Mouse (Mus musculus) heart, adult 9 months (tissue): ENCODE measurements around the gene Lrrc43.
"Not testable (repeated sequence)": the region's sequence is repeated elsewhere in the genome, so short reads cannot be mapped to it uniquely, and the experiment has no call there.

Source experiments
- DNase-seq, 2 experiments: peaks; one replicate each; pipeline ENCODE4 v3.0.0; 2022; ENCODE audit warnings: low spot score in 2 of 2

Gene Lrrc43

GRCm38 (mm10) chr5:123489112-123489785 is at the start of gene Lrrc43, which contains the start of gene Il31:
Lrrc43 (plus strand) TSS chr5:123489305.
Il31 (minus strand) TSS chr5:123489489.
- DNase-seq = no peak

GRCm38 (mm10) chr5:123439312-123439711 is 49.8 kb upstream of the Lrrc43 start:
- DNase-seq = no peak

DNA sequence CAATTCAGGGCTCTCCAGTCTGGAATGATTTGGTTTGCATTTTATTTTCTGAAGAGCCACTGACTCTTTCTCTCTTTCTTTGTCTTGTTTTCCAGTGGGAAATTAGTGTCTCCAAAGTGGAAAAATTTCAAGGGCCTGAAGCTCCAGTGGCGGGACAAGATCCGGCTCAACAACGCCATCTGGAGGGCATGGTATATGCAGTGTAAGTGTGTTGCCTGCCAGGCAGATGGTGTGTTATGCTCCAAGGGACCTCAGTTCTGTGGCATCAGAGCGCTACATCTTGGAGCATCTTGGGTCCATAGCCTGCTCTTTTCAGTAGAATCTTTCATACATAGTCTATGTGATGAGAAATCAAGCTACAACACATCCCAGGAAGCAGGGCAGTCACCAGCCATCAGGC is 49.2 kb upstream of the Lrrc43 start:
- DNase-seq = no peak

DNA sequence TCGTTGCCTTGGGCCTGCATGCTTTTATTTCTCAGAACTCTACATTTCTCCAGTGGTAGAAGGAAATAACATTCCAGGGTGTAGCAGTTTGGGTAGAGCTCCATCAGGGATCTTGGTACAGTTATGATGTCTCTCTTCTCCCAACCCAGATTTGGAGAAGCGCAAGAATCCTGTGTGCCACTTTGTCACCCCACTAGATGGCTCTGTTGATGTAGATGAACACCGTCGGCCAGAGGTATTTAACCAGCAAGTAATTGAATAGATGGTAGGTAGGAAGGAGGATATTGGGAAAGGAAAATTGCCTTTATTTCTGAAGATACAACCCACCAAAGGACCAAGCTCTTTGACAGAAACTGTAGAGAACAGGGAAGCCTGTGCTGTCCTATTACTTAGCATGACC is 48.4 kb upstream of the Lrrc43 start:
- no peak for DNase-seq

DNA sequence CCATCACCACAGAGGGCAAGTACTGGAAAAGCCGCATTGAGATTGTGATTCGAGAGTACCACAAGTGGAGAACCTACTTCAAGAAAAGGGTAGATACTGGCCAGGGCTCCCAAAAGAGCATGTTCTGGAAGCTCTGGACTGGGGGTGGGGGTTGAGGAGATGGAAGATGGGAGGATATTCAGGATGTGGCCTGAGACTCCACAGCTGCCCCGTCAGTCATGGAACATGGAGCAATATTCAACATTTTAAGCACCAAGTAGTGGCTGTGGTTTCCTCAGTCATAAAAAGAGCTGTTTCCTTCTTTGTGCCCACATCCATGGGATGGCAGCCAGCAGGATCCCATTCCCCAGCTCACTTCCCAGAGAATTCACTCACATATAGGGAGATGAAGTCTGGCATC is 46.8 kb upstream of the Lrrc43 start:
- no peak for DNase-seq

DNA sequence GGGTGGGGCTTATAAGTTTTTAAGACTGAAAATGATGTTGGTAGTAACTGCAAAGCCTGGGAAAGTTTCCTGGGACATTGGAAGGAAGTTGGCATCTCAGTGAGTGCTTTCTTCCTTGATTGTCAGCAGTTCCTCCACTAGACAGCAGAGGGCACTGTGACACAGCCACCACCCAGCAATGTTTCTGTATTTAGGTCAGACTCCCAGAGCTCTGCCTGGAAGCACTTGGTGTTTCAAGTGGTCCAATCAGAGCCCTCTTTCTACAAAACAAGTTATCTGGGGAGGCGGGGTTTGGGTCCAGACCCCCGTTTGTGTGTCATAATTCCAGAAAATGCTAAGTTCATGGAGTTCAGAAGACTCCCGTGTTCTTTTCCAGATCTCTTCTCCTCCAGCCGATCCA is 45.0 kb upstream of the Lrrc43 start:
- peak; percentile 66 to 77 for DNase-seq

DNA sequence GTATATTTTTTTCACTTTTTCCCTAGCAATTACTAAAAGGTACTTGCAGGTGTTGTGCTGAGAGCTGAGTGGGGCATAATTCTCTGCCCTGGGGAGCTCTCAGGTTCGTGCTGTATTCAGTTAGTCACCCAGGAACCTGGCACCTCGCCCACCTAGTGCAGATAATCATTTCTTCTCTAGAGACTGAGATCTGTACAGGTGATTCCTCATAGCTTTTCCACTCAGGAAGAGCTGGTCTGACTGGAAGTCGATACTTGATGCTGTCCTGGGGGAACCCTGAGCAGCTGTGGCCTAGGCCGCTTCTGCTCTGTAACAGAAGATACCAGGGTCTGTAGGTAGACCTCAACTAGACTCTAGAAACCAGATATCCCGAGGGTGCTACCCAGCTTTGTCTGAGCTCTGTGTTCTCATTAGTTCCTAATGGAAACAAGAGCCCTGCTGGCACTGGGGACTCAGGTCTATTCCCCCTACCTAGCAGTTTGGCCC is 44.2 kb upstream of the Lrrc43 start:
- DNase-seq = no peak

DNA sequence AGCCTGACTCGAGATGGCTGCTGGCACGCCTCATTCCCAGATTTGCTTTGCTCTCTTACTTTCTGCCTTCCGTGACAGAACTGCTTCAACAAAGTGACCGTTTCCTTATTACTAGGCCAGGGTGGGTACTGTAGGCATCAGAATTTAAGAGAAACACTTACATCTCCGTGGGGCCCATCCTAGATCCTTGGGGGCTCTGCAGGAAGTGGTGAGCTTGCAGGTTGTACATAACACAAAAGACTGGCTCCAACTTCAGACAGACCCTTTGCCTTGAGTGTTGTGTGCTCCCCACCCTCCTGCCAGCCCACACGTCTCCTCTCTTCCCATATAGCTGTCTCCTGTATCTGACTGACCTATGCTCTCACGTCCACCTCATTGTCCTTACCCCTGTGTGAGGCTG is 37.2 kb upstream of the Lrrc43 start:
- no peak for DNase-seq

DNA sequence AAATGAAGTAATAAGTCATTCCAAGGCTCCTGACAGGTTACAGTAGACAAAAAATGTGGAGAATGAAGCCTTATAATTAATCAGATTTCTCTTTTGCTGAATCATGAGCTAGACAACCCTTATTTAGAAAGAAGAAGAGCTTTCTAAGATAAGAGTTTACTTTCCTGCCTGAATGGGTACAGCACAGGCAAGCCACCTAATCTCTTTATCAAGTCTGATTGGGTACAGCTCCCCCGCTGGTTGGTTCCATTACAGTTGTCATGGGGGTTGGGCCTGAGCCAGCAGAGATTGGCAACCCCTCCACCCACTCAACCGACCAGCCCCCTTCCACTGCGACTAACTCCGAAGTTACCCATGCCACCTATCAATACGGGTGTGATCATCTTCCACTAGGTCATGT is 27.7 kb upstream of the Lrrc43 start:
- DNase-seq = no peak

- no peak for DNase-seq
Measured at GRCm38 (mm10) chr5:123464638-123465037, 24.5 kb upstream of the Lrrc43 start.

DNA sequence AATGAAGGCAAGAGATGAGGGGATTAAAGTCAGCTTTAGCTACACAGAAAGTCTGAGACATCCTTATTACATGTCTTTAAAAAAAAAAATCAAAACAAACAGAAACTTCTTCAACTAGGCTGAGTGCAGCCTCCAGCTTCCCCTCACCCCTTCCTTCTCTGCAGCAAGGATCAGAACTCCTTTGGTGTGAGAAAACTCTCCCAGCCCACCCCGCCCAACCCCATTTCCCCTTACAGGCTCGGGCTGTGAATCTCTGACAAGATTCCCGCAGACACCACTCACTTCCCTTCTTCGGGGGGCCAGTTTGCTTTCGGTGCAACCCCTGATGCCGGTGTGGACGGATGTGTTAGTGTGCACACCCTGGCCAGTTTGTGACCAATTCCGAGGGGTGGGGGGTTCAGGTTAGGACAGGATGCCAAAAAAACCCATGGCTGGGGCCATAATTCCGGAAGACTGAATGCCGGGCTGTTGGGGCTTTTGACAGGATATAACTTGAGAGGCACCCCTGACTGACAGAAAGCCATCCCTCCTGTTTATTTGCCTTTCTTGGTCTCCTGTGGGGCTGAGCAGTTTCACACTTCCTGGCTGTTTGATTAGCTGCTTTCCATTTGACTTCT is 18.2 kb upstream of the Lrrc43 start:
- DNase-seq = no peak

DNA sequence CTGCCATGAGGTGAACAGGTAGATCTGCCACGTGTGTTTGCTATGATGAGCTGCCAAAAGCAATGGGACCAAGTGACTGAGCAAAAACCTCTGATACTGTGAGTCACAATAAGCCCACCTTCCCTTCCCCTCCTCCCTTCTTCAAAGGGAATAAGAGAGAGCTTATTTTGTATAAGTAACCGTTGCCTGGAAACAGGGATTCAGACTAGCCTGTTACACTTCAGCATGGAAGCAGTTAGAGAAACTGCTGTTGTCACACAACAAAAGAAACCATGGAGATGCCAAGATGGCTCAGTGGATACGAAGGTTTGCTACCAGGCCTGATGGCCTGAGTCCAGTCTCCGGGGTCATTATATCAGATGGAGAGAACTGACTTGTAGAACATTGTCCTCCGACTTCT is 15.3 kb upstream of the Lrrc43 start:
- DNase-seq = no peak

GRCm38 (mm10) chr5:123487659-123488395 is 1.3 kb upstream of the Lrrc43 start:
- no peak for DNase-seq

DNA sequence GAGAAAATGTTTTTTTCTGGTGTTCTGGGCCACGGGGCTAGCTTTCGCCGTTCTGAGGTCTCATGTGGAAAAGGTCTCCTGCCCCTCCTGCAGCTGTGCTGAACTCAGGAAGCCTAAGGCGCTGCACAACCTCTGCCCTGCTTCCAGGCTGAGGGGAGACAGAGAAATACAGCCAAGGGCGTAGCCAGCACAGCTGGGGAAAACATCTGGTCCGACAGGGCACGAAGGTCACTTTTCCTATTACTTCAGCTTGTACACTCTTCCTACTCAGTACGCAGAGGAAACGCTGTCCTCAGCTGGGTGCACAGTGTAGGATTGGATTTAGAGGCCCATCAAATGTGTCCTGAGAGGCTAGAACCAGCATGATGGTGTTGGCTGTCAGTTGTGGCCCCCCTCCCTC is 830 bp downstream of the Lrrc43 start:
- DNase-seq = peak; percentile 67 to 72

DNA sequence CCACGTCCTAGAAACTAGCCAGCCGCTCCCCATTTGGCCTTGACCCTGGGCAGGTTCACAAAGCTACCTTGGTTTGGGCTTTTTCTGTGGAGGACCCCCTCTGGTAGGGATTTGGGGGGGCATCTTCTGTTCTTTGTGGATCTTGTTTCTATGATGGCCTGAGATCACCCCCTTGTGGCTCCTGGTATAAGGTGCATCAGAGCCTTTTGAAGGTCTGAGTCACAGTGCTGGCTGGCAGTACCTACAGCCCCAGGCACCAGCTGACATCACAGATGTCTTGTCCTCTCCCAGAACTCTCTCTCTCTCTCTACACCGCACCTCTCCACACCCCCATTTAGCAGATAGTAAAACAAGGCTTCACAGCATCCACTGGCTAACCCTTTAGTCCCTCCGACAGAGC is 10.6 kb downstream of the Lrrc43 start:
- DNase-seq = no peak

GRCm38 (mm10) chr5:123501973-123502372 is 12.9 kb downstream of the Lrrc43 start:
- no peak for DNase-seq

DNA sequence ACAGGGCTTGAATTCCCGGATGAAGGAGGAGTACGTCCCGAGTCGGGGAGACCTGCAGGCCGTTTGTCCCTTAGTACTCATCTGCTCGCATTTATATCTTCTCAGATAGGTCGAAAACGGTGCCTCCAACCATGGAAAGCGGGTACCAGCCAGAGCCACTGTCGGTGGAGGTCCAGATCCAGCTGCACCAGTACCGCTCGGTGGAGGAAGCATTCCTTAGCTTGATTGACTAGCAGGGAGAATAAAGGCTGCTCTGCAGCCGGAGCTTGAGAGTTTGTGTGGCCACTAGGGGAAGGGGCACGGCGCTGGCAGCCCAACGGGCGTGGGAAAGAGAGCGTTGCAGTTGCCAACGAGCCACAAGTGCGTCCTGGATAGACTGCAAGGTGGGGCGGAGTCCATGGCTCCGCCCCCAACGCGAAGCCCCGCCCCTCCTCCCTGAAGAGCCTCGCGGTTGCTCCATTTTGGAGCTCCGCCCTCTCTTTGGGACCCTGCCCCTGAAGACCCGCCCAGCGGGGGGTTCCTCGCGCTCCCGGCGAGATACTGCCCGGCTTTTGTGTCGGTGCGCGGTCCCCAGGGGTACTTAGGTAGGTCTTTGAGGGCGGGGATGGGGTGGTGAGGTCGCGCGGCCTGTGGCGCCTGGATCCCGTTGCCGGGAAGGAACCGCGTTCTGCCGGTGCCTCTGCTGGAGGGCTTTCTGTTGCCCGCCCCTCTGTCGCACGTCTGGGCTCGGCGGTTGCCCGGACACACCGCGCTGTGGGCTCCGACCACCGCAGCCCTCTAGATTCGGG is 19.0 kb downstream of the Lrrc43 start:
- DNase-seq = peak; percentile 61 to 74

DNA sequence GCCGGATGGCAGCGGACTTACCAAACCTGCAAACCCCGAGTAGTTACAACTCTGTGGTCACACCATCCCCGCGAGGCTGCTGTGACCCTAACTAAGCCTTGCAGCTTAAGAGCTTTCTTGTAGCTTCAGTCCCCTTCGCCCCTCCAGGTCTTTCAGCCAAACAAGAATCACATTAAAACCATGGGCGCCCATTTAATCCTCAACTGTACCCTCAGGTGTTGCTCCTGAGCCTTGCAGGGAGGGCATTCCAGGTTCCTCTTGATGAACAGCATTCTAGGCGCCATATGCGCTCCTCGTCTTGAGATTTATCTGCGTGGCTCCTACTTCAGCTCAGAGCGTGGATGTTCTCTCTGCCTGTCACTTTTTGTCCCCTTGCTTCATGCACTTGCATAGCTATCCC is 19.8 kb downstream of the Lrrc43 start:
- DNase-seq = no peak

DNA sequence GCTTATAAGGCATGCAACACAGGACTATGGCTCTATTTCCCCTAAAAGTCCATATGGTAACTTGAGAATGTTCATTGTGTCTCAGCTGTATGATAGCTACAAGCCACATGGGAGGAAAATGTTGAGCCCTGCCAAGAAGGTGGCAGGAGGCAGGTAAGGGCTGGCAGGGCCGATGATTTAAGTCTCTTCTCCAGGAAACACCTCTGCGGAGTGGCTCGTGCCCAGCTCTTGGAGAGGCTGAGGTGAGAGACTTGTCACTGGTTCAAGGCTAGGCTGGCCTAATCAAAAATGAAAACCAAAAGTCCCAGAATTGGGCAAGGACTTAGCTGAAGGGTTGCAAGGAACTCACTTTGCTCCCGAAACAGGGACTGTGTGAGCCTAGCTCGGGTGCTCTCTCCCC is 21.1 kb downstream of the Lrrc43 start, which contains the start of gene B3gnt4:
TSS of gene B3gnt4 (plus strand) at position 301 of the 400 bp plus-strand sequence.
- no peak for DNase-seq

DNA sequence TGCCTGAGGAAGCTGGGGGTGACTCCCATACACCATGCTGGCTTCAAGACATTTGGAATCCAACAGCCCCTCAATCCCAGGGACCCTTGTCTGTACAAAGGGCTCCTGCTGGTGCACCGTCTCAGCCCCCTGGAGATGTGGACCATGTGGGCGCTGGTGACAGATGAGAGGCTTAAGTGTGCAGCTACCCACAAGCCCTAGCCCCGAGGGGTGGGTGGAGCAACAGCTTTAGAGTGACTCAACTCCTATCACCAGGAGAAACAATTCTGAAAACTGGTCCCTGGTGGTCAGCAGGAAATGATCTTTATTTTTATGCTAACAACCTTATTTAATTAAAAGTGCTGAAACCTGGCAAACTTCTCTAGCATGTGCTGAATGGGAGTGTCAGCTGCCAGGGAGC is 22.3 kb downstream of the Lrrc43 start:
- not testable (repeated sequence) for DNase-seq

DNA sequence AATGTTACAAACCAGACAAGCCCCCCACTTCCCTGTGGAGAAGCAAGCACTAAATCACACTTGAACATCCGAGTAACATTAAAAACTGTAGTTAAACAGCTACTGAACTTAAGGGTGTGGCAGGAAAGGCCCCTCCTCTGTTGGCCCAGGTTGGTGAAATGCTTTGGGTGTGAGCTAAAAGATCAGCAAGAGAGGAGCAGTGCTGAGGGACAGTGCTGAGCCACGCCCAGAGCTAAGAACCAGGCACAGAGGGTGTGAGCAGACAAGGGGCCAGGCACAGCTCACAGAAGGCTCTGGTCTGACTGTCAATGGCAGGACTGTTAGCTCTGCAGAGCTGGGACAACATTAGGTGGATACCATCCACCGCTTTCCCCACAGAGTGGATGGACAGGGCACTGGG is 23.0 kb downstream of the Lrrc43 start:
- DNase-seq = no peak

GRCm38 (mm10) chr5:123514871-123515270 is 25.8 kb downstream of the Lrrc43 start:
- DNase-seq = no peak
